Mouse (Mus musculus): ENCODE data around the gene Fam222a. TPM values are rescaled to one million over a fixed set of nuclear protein-coding genes. Genes with fewer than 3 reads are reported as not detected.

The Fam222a gene
- polyA plus RNA-seq, 1 experiment from 2014 or later = 1.2 TPM

DNA sequence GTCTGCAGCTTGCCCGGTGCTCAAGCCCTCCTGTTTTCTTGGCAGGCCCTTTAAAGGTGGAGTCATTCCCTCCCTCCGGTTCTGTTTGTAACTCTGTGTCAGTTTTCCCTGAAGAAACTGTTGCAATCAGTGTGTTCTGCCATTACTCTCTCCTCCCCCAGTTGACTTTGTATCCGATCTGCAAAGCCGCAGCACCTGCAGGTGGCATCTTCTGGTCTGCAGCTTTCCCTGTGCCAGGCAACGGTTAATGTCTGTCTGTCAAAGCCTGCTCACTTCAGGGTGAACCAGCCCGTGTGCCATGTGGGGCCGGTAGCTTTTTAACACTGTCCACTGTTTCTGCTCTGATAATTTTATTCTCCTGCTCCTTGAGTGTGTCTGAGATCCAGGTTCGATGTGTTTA lies 29.4 kb downstream of the Fam222a start:
- 50% methylated on average over 8 of the region's 8 CpGs for WGBS
- no peak overlapping the region for H3K4me2 ChIP-seq
- H3K27ac ChIP-seq = no peak overlapping the region
- H3K27me3 ChIP-seq = peaks cover 8% of the 10 kb centered on the region
- no peaks in the 10 kb centered on the region for H3K36me3 ChIP-seq
- 0 out of 2 replicates have a peak overlapping the region, but pooled peaks have one; percentile 11 for H3K9ac ChIP-seq
- no peak for ATAC-seq (ENCODE audit: insufficient number of reproducible peaks, insufficient read depth, low FRiP score, low TSS enrichment, low read depth)
- no peak overlapping the region for H3K4me3 ChIP-seq
- H3K4me1 ChIP-seq = peaks cover 42% of the 10 kb centered on the region
- no peaks in the 10 kb centered on the region for H3K9me3 ChIP-seq

DNA sequence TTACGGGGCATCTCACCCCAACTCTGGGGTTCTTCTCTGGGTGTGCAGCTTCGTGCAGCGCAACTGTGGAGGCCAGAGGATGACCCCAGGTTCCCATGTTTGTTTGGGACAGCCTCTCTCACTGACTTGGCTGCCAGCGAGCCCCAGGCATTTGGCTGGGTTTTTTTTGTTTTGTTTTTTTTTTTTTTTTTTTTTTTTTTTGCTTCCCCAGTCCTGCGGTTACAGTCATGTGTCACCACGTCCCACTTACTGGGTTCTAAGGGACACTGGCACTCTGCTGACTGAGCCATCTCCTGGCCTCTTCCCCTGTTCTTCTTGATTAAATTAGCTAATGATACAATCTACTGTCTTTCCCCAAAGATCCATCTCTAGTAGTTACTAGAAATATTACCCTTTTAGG lies 29.8 kb downstream of the Fam222a start:
- H3K4me1 ChIP-seq = peaks cover 38% of the 10 kb centered on the region
- no peak overlapping the region for H3K9ac ChIP-seq
- H3K4me3 ChIP-seq = no peak overlapping the region
- WGBS = 42% methylated on average over 6 of the region's 6 CpGs
- no peaks in the 10 kb centered on the region for H3K36me3 ChIP-seq
- no peaks in the 10 kb centered on the region for H3K9me3 ChIP-seq
- no peak overlapping the region for H3K4me2 ChIP-seq
- H3K27ac ChIP-seq = no peak overlapping the region
- no peak for ATAC-seq (ENCODE audit: insufficient number of reproducible peaks, insufficient read depth, low FRiP score, low TSS enrichment, low read depth)
- H3K27me3 ChIP-seq = peaks cover 5% of the 10 kb centered on the region

DNA sequence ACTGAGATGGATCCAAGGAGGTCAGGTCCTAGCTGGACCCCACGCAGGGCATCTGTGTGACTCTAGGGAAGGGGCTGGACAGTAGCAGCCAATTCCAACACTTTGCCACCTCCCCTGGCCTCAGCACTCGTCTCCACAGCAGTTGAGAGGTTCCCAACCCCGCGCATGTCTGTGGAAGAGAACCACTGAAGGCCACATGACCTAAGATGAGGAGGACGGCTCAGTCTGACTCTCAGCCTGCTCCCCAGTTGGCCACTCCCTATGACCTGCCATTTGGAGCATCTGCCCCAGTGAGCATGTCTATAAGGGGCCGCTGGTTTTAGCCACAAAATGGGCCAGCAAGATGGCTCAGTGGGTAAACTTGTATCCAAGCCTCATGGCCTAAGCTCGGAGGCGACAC lies 34.2 kb downstream of the Fam222a start:
- WGBS = 80% methylated on average over 8 of the region's 8 CpGs
- Histone ChIP-seq H3K9me3 (no peaks in the 10 kb centered on the region), H3K4me1 (peaks cover 11% of the 10 kb centered on the region), H3K27me3 (peaks cover 13% of the 10 kb centered on the region; the same call in 1 of the 2 replicates), H3K27ac (no peak overlapping the region), H3K9ac (0 out of 2 replicates have a peak overlapping the region, but pooled peaks have one; percentile 27), H3K4me3 (no peak overlapping the region), H3K4me2 (no peak overlapping the region), H3K36me3 (no peaks in the 10 kb centered on the region)
- no peak for ATAC-seq (ENCODE audit: insufficient number of reproducible peaks, insufficient read depth, low FRiP score, low TSS enrichment, low read depth)

DNA sequence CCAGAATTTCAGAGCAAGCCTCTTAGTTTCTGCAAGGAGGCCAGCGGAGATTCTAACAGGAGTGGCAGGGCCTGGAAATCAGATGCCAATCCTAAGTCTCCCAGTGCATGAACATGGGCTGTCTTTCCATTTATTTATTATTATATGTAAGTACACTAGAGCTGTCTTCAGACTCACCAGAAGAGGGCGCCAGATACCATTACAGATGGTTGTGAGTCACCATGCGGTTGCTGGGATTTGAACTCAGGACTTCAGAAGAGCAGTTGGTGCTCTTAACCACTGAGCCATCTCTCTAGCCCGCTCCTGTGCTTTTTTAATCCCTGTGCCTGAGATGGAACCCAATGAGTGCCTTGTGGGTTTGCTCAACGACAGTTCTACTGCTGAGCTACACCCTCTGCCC lies 36.2 kb downstream of the Fam222a start:
- Histone ChIP-seq H3K9ac (no peak overlapping the region), H3K36me3 (no peaks in the 10 kb centered on the region), H3K27me3 (peaks cover 21% of the 10 kb centered on the region; the same call in 1 of the 2 replicates), H3K27ac (no peak overlapping the region), H3K4me1 (peaks cover 22% of the 10 kb centered on the region), H3K4me3 (no peak overlapping the region), H3K9me3 (no peaks in the 10 kb centered on the region), H3K4me2 (no peak overlapping the region)
- ATAC-seq (ENCODE audit: insufficient number of reproducible peaks, insufficient read depth, low FRiP score, low TSS enrichment, low read depth) = no peak
- WGBS = 79% methylated on average over 5 of the region's 5 CpGs

DNA sequence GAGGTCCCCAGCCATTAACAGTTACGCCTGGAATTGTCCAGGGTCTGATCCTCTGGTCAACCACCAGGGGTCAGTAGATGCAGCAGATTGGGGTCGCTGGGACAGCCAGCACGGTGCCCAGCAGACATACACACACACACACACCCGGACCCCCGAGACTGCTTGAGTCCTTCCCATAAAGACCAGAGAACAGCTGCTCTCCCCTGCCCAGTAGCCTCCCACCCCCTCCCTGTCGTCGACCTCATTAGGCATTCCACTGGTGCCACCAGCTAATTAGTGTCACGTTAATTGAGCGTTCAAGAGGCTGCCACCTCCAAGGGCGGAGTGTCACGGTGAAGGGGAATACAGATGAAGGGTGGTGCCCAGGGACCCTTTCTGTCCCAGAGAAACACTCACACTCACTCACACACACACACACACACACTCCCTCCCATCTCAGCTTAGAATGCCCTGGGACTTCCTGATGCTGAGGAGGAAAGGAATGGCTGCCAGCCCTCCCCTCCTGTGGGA lies 37.0 kb downstream of the Fam222a start:
- Histone ChIP-seq H3K9ac (no peak overlapping the region), H3K27ac (no peak overlapping the region), H3K4me1 (peaks cover 28% of the 10 kb centered on the region), H3K4me2 (no peak overlapping the region), H3K9me3 (no peaks in the 10 kb centered on the region), H3K36me3 (no peaks in the 10 kb centered on the region), H3K27me3 (peaks cover 27% of the 10 kb centered on the region), H3K4me3 (no peak overlapping the region)
- no peak for ATAC-seq (ENCODE audit: insufficient number of reproducible peaks, insufficient read depth, low FRiP score, low TSS enrichment, low read depth)
- 33% methylated on average over 11 of the region's 11 CpGs for WGBS

DNA sequence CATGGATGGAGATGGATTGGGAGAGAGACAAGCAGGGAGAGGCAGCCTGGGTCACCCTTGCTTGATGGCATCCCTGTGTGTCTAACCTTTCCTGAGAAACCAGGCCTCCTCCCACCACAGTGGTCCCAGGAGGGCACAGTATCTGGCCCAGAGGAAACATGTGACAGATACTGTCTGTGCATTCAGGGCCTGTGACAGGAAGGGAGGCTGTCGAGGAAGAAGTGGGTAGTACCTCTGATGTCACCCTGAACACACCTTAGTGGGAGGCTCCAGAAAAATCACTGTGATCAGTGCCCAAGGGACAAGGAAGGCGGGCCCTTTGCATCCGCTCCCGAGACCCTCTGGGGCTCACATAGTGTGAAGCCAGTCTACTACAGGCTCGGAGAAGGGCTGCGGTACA lies 38.2 kb downstream of the Fam222a start:
- ATAC-seq (ENCODE audit: insufficient number of reproducible peaks, insufficient read depth, low FRiP score, low TSS enrichment, low read depth) = no peak
- H3K4me1 ChIP-seq = peaks cover 28% of the 10 kb centered on the region
- H3K27me3 ChIP-seq = peaks cover 38% of the 10 kb centered on the region
- H3K9ac ChIP-seq = no peak overlapping the region
- H3K36me3 ChIP-seq = no peaks in the 10 kb centered on the region
- no peak overlapping the region for H3K4me3 ChIP-seq
- H3K4me2 ChIP-seq = no peak overlapping the region
- no peak overlapping the region for H3K27ac ChIP-seq
- H3K9me3 ChIP-seq = no peaks in the 10 kb centered on the region
- 81% methylated on average over 6 of the region's 6 CpGs for WGBS

DNA sequence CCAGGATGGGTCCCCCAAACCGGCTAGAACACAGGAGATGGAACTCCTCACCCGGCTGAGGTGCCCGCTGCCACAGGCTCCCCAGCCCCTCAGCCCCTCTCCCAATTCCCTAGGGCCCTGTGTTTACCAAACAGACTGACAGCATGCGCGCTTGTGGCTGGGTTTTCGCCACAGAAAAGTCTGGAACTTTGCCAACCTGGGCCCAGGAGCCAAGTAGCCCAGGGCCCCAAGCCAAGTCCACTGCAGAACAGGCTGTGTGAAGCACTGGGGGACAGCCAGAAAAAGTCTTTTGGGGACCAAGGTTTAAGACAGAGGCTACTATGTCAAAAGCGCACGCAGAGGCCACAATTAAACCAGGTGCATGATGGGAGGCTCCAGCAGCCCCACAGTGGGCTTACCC lies 39.8 kb downstream of the Fam222a start:
- no peaks in the 10 kb centered on the region for H3K9me3 ChIP-seq
- 51% methylated on average over 8 of the region's 8 CpGs for WGBS
- H3K4me1 ChIP-seq = peaks cover 30% of the 10 kb centered on the region
- H3K4me3 ChIP-seq = no peak overlapping the region
- H3K4me2 ChIP-seq = no peak overlapping the region
- ATAC-seq (ENCODE audit: insufficient number of reproducible peaks, insufficient read depth, low FRiP score, low TSS enrichment, low read depth) = no peak
- H3K9ac ChIP-seq = no peak overlapping the region
- H3K27ac ChIP-seq = no peak overlapping the region
- no peaks in the 10 kb centered on the region for H3K36me3 ChIP-seq
- H3K27me3 ChIP-seq = peaks cover 40% of the 10 kb centered on the region

DNA sequence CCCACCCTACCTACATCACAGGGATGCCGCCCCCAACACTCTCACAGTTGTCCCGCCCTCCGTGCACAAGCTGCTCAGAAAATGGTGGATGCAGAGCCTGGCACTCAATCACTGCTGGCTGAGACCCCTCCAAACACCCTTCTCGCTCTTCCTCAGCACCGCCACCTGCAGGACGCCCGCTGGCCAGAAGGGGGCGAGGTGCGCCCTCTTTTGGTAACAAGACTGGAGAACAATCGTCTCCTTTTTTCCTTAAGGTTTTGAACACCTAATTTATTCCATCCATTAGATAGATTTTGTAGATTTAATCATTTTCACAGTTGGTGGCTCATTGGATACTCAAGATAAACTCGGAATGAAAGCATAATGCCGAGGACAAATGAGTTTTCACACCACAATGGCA lies 40.7 kb downstream of the Fam222a start:
- Histone ChIP-seq H3K36me3 (no peaks in the 10 kb centered on the region), H3K27me3 (peaks cover 40% of the 10 kb centered on the region), H3K9me3 (no peaks in the 10 kb centered on the region), H3K4me3 (no peak overlapping the region), H3K9ac (no peak overlapping the region), H3K4me2 (peak overlapping the region; percentile 40), H3K4me1 (peaks cover 34% of the 10 kb centered on the region), H3K27ac (no peak overlapping the region)
- 7% methylated on average over 12 of the region's 12 CpGs for WGBS
- no peak for ATAC-seq (ENCODE audit: insufficient number of reproducible peaks, insufficient read depth, low FRiP score, low TSS enrichment, low read depth)

DNA sequence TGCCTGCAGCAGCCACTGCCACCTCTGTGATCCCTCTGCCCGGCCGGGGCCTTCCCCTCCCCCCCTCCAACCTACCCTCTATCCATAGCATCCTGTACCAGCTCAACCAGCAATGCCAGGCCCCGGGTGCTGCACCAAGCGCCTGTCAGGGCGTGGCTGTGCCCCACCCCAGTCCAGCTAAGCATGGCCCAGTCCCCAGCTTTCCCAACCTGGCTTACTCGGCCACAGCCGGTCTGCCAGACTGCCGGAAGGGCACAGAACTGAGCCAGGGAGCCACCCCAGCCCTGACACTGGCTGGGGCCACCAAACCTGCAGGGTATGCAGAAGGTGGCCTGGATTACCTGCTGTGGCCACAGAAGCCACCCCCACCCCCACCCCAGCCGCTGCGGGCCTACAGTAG lies 43.4 kb downstream of the Fam222a start:
- Histone ChIP-seq H3K27me3 (peaks cover 38% of the 10 kb centered on the region), H3K9ac (no peak overlapping the region), H3K27ac (no peak overlapping the region), H3K9me3 (no peaks in the 10 kb centered on the region), H3K4me2 (no peak overlapping the region), H3K36me3 (no peaks in the 10 kb centered on the region), H3K4me3 (no peak overlapping the region), H3K4me1 (peaks cover 33% of the 10 kb centered on the region)
- no peak for ATAC-seq (ENCODE audit: insufficient number of reproducible peaks, insufficient read depth, low FRiP score, low TSS enrichment, low read depth)
- WGBS = 89% methylated on average over 8 of the region's 10 CpGs

DNA sequence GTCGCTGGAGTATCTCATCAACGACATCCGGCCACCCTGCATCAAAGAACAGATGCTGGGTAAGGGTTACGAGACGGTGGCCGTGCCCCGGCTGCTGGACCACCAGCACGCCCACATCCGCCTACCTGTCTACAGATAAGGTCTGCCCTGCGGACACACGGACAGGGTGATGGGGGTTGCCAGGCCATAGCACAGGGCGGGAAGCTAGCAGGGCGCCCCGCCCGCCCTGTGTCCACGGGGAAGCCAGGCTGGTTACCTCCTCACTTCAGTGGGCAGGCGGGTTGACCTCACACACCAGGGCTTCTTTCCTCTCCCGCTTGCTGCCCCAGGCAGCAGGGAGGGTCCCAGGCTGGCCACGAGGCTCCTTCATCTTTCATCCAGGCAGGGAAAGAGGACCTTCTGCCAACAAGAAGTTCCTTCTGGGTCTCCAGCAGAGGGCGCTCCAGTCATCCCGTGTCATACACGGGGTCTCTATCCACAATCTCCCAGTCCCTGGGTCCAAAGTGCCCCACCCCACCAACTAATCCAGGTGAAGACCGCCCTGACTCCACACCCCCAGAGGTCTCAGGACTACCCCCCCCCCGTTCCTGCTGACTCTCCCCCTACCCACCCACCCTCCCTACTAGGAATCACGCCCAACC lies 44.3 kb downstream of the Fam222a start:
- Histone ChIP-seq H3K4me3 (no peak overlapping the region), H3K27ac (no peak overlapping the region), H3K36me3 (no peaks in the 10 kb centered on the region), H3K9ac (no peak overlapping the region), H3K4me1 (peaks cover 33% of the 10 kb centered on the region), H3K27me3 (peaks cover 31% of the 10 kb centered on the region), H3K4me2 (no peak overlapping the region), H3K9me3 (no peaks in the 10 kb centered on the region)
- no peak for ATAC-seq (ENCODE audit: insufficient number of reproducible peaks, insufficient read depth, low FRiP score, low TSS enrichment, low read depth)
- WGBS = 69% methylated on average over 25 of the region's 25 CpGs

DNA sequence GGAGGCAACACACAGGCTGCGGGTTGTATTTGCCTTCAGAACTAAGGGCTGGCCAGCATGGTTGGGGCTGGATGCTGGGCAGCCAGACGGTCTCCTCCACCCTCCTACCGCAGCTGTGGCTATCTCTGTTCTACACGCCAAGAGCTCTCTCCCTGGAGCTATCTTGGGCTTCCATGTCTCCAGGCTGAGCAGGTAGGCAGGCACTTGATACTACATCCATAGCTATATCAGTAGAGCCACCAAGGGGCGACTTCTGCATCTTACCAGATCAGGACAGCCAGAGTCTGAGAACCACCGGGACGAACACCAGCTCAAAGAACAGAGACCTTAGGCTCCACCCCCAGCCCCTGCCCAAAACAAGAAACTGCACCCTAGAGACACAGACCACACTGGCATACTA lies 47.0 kb downstream of the Fam222a start:
- H3K36me3 ChIP-seq = no peaks in the 10 kb centered on the region
- ATAC-seq (ENCODE audit: insufficient number of reproducible peaks, insufficient read depth, low FRiP score, low TSS enrichment, low read depth) = no peak
- H3K9ac ChIP-seq = no peak overlapping the region
- WGBS = 63% methylated on average over 7 of the region's 7 CpGs
- no peak overlapping the region for H3K4me3 ChIP-seq
- H3K4me2 ChIP-seq = no peak overlapping the region
- H3K27ac ChIP-seq = no peak overlapping the region
- peaks cover 16% of the 10 kb centered on the region for H3K27me3 ChIP-seq
- peaks cover 10% of the 10 kb centered on the region; the same call in 1 of the 2 replicates for H3K4me1 ChIP-seq
- H3K9me3 ChIP-seq = no peaks in the 10 kb centered on the region

DNA sequence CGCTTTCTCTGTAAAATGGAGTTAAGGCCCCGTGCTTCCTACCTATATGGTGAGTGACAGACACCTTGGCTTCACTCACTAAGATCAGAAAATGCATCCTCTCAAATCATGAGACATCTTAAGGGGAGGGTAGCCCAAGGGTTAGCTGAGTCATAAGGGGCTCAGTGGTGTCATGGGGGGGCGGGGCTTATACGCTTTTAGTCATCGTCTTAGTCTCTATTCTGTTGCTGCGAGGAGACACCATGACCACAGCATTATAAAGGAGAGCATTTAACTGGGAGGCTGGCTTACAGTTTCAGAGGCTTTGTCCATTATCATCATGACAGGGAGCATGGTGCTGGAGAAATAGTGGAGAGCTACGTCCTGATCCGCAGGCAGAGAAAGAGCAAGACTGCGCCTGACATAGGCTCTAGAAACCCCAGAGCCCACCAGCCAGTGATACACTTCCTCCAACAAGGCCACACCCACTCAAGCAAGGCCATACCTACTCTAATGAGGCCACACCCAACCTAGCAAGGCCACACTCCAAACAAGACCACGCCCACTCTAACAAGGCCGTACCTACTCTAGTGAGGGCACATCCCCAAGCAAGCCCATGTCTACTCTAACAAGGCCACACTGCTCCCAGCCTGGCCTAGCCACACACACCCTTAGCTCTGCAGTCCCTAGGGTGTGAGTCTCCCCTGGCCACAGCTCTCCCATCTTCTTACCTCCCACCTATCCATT lies 48.7 kb downstream of the Fam222a start:
- Histone ChIP-seq H3K36me3 (no peaks in the 10 kb centered on the region), H3K9ac (no peak overlapping the region), H3K4me3 (no peak overlapping the region), H3K27me3 (peaks cover under 1% of the 10 kb centered on the region; the same call in 1 of the 2 replicates), H3K9me3 (no peaks in the 10 kb centered on the region), H3K27ac (no peak overlapping the region), H3K4me1 (peaks cover 10% of the 10 kb centered on the region; the same call in 1 of the 2 replicates), H3K4me2 (no peak overlapping the region)
- 77% methylated on average over 11 of the region's 11 CpGs for WGBS
- ATAC-seq (ENCODE audit: insufficient number of reproducible peaks, insufficient read depth, low FRiP score, low TSS enrichment, low read depth) = no peak

Data from embryonic facial prominence, embryonic 13.5 days (tissue).